Mouse (Mus musculus) splenic B cell, adult 2 months (primary cell): ENCODE data around the gene Bnc2.

Experiments used
- DNase-seq: peaks from one replicate; pipeline ENCODE4 v3.0.0-alpha.2; 2011; ENCODE audit warnings: low read depth, low spot score
- H3K27me3 ChIP-seq: 2 replicates; pipeline ENCODE4 v1.6.1; 2012; ENCODE audit warnings: mild to moderate bottlenecking, low read length, moderate library complexity, mixed read lengths; ENCODE audit not compliant: control insufficient read depth, poor library complexity, insufficient read depth, severe bottlenecking
- H3K36me3 ChIP-seq: 2 replicates; pipeline ENCODE4 v1.6.1; 2012; ENCODE audit warnings: mild to moderate bottlenecking, low read length, moderate library complexity, mixed read lengths; ENCODE audit not compliant: control insufficient read depth, poor library complexity, insufficient read depth, severe bottlenecking

The Bnc2 gene

DNA sequence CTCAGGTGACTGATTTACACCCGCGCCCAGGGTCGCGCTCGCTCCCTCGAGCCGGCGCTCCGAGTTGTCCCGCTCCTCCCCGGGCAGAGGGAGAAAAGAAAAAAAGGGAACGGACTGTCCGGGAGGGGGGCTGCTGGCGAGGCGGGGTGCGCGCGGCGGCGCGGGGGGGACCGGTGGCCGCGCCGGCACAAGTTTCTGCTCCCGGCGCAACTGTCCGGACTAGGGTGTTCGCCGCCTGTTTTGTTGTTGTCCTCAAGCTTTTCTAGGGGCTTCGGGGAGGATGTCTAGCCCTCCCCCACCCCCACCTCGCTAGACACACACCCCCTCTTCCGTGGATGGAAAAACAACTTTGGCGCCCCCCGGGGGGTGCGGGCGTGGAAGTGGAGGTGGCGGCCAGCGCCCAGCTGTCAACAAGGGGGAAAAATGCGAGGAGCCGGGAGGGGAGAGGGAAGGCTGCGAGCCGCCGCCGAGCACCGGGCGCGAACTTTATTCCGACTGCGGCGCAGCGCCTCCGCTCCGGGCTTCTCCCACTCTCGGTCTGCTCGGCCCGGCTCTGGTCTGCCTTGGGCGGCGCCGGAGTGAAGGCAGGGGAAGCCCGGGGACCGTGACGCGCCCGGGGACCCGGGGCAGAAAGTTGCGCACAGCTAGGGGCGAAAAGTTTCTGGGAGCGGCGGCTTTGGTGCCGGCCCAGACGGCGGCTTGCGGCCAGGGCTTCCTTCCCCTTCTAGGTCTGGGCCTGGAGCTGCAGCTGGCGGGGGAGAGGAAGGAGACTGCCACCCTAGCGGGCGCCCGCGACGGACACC, at the start of gene Bnc2:
Bnc2 (minus strand) TSS at position 105 of the 803 bp plus-strand sequence.
- no peaks in the 10 kb centered on the region for H3K27me3 ChIP-seq
- no peak for DNase-seq
- H3K36me3 ChIP-seq = no peaks in the 10 kb centered on the region

DNA sequence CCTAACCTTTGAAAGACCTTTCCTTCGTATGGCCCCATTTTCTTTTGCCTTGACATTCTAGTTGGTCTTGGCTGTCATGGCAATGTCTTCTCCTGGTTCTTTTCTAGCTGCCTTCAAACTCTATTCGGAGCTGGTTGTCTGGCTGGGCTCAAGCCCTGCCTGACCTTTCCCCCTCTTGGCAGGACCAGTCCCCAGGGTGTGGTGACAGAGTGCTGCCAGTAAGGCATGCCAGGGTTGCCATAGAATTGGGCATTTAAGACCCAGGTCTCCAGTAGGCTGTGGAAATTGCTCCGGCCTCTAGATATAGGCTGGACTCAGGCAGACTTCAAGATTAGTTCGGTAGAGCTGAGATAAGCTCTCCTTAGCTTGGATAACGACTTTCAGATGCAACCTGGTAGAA, 32.9 kb upstream of the Bnc2 start:
- Histone ChIP-seq H3K27me3 (no peaks in the 10 kb centered on the region; the same call in 1 of the 2 replicates), H3K36me3 (no peaks in the 10 kb centered on the region)
- DNase-seq = no peak

- Histone ChIP-seq H3K36me3 (no peaks in the 10 kb centered on the region), H3K27me3 (no peaks in the 10 kb centered on the region)
- DNase-seq = no peak
Measured at GRCm38 (mm10) chr4:84685521-84686366, 10.7 kb upstream of the Bnc2 start.

GRCm38 (mm10) chr4:84685009-84685408, 9.9 kb upstream of the Bnc2 start:
- Histone ChIP-seq H3K36me3 (no peaks in the 10 kb centered on the region), H3K27me3 (no peaks in the 10 kb centered on the region)

DNA sequence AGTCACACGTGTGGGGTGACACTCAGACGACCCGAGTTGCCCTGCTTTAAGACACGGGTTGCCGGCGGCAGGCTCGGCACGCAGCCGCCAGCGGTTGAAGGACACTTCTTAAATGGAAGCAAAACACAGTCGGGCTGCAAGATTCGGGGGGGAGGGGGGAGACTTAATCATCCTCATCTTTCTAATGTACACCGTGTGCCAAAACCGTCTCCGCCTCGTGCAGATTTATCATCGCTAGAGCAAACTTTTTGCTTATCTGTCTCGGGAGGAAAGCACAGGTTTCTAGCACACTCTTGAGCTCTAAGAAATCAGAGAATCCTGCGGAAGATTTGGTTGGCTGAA, 870 bp upstream of the Bnc2 start:
- H3K36me3 ChIP-seq = no peaks in the 10 kb centered on the region

More at GRCm38 (mm10) chr4:84685009-84685408, 9.9 kb upstream of the Bnc2 start:
- DNase-seq = no peak

GRCm38 (mm10) chr4:84674318-84675170, 531 bp downstream of the Bnc2 start:
- no peaks in the 10 kb centered on the region for H3K36me3 ChIP-seq
- DNase-seq = no peak

More for the DNA sequence above, 870 bp upstream of the Bnc2 start:
- no peaks in the 10 kb centered on the region for H3K27me3 ChIP-seq
- DNase-seq = no peak

GRCm38 (mm10) chr4:84673681-84674307, 1.3 kb downstream of the Bnc2 start:
- no peaks in the 10 kb centered on the region for H3K27me3 ChIP-seq
- DNase-seq = no peak
- H3K36me3 ChIP-seq = no peaks in the 10 kb centered on the region

More at GRCm38 (mm10) chr4:84674318-84675170, 531 bp downstream of the Bnc2 start:
- no peaks in the 10 kb centered on the region for H3K27me3 ChIP-seq

DNA sequence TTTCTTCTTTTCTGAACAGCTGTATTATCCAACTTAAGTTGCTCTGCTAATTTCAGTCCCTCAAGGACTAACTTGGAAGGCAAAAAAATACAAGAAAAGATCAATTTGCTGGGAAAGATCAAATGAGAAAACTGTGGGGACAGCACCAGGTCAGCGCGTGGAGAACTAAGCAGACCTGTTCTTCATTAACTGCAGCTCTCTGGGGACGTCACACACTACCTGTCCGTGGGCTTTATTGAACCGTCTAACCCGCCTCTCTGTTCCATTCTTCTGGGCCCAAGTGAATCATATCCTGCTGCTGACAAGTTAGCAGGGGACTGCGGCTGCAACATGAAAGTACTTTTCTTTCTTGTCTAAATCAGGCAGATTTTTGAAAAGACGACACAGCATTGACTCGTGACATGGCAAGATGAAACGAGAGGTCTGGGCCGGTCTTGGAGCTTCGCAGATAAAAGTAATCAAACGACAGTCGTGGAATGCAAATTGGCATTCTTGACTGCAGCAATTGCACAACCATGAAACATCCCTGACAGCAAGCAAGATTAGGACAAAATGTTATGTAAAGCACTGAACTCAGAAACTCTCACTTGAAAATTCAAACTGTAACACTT, 2.8 kb downstream of the Bnc2 start:
- no peak for DNase-seq
- no peaks in the 10 kb centered on the region for H3K36me3 ChIP-seq
- H3K27me3 ChIP-seq = no peaks in the 10 kb centered on the region

- DNase-seq = no peak
- H3K36me3 ChIP-seq = no peaks in the 10 kb centered on the region
- no peaks in the 10 kb centered on the region for H3K27me3 ChIP-seq
Measured at GRCm38 (mm10) chr4:84670996-84671395, 4.1 kb downstream of the Bnc2 start.

DNA sequence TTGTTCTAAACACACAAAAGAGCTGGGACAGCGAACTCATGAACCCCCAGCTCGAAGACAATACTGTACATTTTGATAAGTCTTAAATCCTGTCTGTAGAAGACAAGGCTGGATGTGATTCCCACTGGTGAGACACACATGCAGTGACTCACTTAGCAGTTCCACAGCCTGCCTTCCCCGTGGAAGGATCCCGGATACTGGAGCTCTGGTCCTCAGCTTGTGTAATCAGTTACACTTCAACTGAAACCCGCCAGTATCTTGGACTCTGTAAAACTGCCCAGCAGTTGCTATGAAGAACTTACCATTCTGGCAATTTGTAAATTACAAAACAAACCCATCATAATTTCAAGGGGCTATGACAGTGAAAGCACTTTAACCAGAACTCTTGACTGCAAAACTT, 5.4 kb downstream of the Bnc2 start:
- Histone ChIP-seq H3K27me3 (no peaks in the 10 kb centered on the region), H3K36me3 (no peaks in the 10 kb centered on the region)
- no peak for DNase-seq

- H3K27me3 ChIP-seq = no peaks in the 10 kb centered on the region
- H3K36me3 ChIP-seq = no peaks in the 10 kb centered on the region
- no peak for DNase-seq
Measured at GRCm38 (mm10) chr4:84668949-84669605, 6.0 kb downstream of the Bnc2 start.

GRCm38 (mm10) chr4:84668226-84668625, 6.8 kb downstream of the Bnc2 start:
- Histone ChIP-seq H3K36me3 (no peaks in the 10 kb centered on the region), H3K27me3 (no peaks in the 10 kb centered on the region)
- no peak for DNase-seq

DNA sequence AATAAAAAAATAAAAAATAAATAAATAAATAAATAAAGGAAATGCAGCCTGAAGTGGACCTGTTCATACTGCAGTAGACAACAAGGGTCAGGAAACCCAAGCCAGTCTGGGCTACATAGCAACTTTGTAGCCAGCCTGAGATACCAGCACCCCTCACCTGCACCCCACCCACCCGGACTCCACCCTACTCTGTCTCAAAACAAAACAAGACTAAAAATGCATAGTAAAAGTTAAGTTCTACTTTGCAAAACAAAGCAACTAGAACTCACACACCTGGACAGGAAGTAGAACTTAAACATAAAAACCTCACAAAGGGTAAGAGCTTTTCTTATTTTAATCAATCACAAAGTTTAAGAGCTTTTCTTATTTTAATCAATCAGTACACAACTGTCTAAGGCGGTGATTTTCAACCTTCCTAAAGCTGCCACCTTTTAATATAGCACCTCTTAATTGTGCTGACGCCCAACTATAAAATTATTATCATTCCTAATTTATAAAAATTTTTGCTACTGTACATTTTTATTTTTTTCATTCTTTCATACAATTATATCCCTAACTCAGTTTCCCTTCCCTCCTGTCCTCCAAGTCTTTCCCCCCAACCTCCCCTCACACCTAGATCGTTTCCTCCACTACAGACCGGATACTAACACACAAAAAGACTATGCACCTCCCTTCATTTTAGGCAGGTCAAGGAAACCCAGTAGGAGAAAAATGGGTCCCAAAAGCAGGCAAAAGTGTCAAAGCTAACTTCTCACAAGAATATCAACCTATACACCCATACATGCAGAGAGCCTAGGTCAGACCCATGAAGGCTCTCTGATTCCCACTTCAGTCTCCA, 12.6 kb downstream of the Bnc2 start:
- no peaks in the 10 kb centered on the region for H3K27me3 ChIP-seq
- H3K36me3 ChIP-seq = no peaks in the 10 kb centered on the region
- DNase-seq = no peak
